Mouse (Mus musculus) liver, embryonic 16.5 days (tissue): ENCODE measurements around the gene Cpm. TPM values are rescaled to one million over a fixed set of nuclear protein-coding genes. Genes with fewer than 3 reads are reported as not detected.
"Not testable (repeated sequence)": the region's sequence is repeated elsewhere in the genome, so short reads cannot be mapped to it uniquely, and the experiment has no call there.

ENCODE experiments used
- ATAC-seq: fragments of 200-750 bp; cut with Nextera tagmentation; 2 replicates; pipeline ENCODE4 v1.8.0; 2017; ENCODE audit warnings: low read depth, mild to moderate bottlenecking, moderate number of reproducible peaks, moderate library complexity
- H3K27ac ChIP-seq: fragments of 300-500 bp; sonication (generic); 2 replicates; pipeline ENCODE4 v1.5.1; 2014; ENCODE audit warnings: mild to moderate bottlenecking, low read length
- H3K27me3 ChIP-seq: fragments of 300-500 bp; sonication (generic); 2 replicates; pipeline ENCODE4 v1.6.1; 2014; ENCODE audit warnings: low read depth, low read length, mixed read lengths; ENCODE audit not compliant: control insufficient read depth, insufficient read depth
- H3K36me3 ChIP-seq: fragments of 300-500 bp; sonication (generic); 2 replicates; pipeline ENCODE4 v1.6.1; 2014; ENCODE audit warnings: mild to moderate bottlenecking; ENCODE audit not compliant: control insufficient read depth, insufficient read depth
- H3K4me1 ChIP-seq: fragments of 300-500 bp; sonication (generic); 2 replicates; pipeline ENCODE4 v1.6.1; 2014; ENCODE audit warnings: low read depth, low read length, mixed read lengths; ENCODE audit not compliant: control insufficient read depth
- H3K4me2 ChIP-seq: fragments of 300-500 bp; sonication (generic); 2 replicates; pipeline ENCODE4 v1.6.1; 2014; ENCODE audit warnings: low read depth, low read length, mixed read lengths
- H3K4me3 ChIP-seq: fragments of 300-500 bp; sonication (generic); 2 replicates; pipeline ENCODE4 v1.5.1; 2014; ENCODE audit warnings: low read depth, mild to moderate bottlenecking, low read length
- H3K9ac ChIP-seq: fragments of 300-500 bp; sonication (generic); 2 replicates; pipeline ENCODE4 v1.6.1; 2014; ENCODE audit warnings: low read depth, low read length
- H3K9me3 ChIP-seq: fragments of 300-500 bp; sonication (generic); replicated peaks from 2 replicates; pipeline ENCODE4 v1.6.1; 2016; ENCODE audit warnings: low read length; ENCODE audit not compliant: control insufficient read depth
- WGBS: fragments of 180-500 bp; shearing (Covaris S2); extraction: QIAGEN DNeasy Blood & Tissue Kit; methylation state at CpG from one replicate; pipeline ENCODE4 v1.1.7; 2014; ENCODE audit not compliant: insufficient replicate concordance; 5-methylcytosine and 5-hydroxymethylcytosine counted together
- polyA plus RNA-seq: library from polyadenylated mRNA; unstranded; fragments of >200 nt; fragmentation: Nextera tagmentation; extraction: Ambion mirVana; gene quantifications from 2 replicates; pipeline ENCODE4 v1.2.1, GENCODE M21; 2015

Cpm gene
- polyA plus RNA-seq, 1 experiment from 2014 or later: 61.6 TPM

GRCm38 (mm10) chr10:117734104-117734852 lies 105.0 kb downstream of the Cpm start:
- H3K27me3 ChIP-seq, H3K4me2 ChIP-seq, H3K27ac ChIP-seq, H3K9me3 ChIP-seq, H3K36me3 ChIP-seq, H3K4me3 ChIP-seq, H3K9ac ChIP-seq, ATAC-seq: not testable (repeated sequence)
- H3K4me1 ChIP-seq: peaks cover 34% of the 10 kb centered on the region
- 61% methylated on average over 9 of the region's 10 CpGs for WGBS

DNA sequence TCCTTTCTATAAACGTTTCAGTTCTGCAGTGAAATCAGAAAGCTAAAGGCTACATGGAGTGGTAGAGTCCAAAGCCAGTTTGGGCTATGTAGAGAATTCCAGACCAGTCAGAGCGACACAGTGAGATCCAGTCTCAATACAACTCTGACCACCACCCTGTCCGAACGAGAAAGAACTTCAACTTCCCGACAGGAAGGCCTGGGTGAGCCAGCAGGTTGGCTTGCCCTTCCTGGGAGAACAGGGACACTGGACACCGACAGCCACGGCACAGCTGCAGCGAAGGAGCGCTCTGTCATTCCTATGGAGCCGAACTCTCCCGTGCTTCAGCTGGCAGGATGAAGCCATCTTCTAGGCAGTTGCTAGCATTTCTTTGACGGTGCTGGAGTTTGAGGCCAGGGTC lies 106.1 kb downstream of the Cpm start:
- peaks cover 32% of the 10 kb centered on the region for H3K4me1 ChIP-seq
- H3K4me3 ChIP-seq, ATAC-seq, H3K9ac ChIP-seq, H3K4me2 ChIP-seq, H3K9me3 ChIP-seq, H3K27ac ChIP-seq, H3K36me3 ChIP-seq, H3K27me3 ChIP-seq: not testable (repeated sequence)
- 81% methylated on average over 11 of the region's 12 CpGs for WGBS

DNA sequence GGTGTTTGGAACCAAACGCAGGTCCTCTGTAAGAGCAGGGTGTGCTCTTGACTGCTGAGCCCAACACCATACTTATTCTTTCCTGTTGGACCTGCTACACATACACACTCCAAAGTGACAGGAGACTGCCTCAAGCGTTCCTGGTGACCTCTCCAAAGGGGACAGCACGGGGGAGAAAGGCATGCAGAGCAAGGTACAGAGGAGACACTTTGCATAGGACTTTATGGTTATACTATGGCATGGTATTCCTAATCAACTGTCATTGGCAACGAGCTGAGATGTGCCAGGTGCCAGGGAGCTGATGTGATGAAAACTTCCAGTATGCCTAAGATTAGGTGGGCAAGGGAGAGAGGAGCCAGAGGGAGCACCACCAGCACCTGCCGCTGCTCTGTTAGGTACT lies 107.3 kb downstream of the Cpm start:
- peaks cover 27% of the 10 kb centered on the region for H3K4me1 ChIP-seq
- 80% methylated on average over 5 of the region's 5 CpGs for WGBS
- no peaks in the 10 kb centered on the region for H3K36me3 ChIP-seq
- no peak overlapping the region for H3K4me3 ChIP-seq
- ATAC-seq: no peak
- no peaks in the 10 kb centered on the region for H3K9me3 ChIP-seq
- H3K27ac ChIP-seq: no peak overlapping the region
- H3K27me3 ChIP-seq: no peaks in the 10 kb centered on the region
- H3K9ac ChIP-seq: no peak overlapping the region
- H3K4me2 ChIP-seq: no peak overlapping the region

Other genes starting within 250 kb of the Cpm start
- gene Cpsf6, start 249.5 kb upstream of the Cpm start, polyA plus RNA-seq: 49.4 and 50.5 TPM in 2 replicates
- gene Mdm2, start 81.3 kb downstream of the Cpm start, polyA plus RNA-seq: 20.3 and 20.7 TPM in 2 replicates
- gene Slc35e3, start 116.9 kb downstream of the Cpm start, polyA plus RNA-seq: 2.3 and 2.5 TPM in 2 replicates
- gene Nup107, start 163.2 kb downstream of the Cpm start, polyA plus RNA-seq: 30.0 and 30.3 TPM in 2 replicates
- gene Rap1b, start 216.5 kb downstream of the Cpm start, polyA plus RNA-seq: 87.0 and 91.8 TPM in 2 replicates